Mouse (Mus musculus) cerebellum, adult 2 months (tissue): ENCODE results near the gene Asphd2. TPM values are rescaled to one million over a fixed set of nuclear protein-coding genes. Genes with fewer than 3 reads are reported as not detected.
"Not testable (repeated sequence)": the region's sequence is repeated elsewhere in the genome, so short reads cannot be mapped to it uniquely, and the experiment has no call there.

Source experiments
- DNase-seq, 2 experiments: peaks; one replicate each; pipeline ENCODE4 v3.0.0; 2021
- H3K27ac ChIP-seq: fragments of 200-500 bp; 2 replicates; pipeline ENCODE4 v1.5.1; 2012; ENCODE audit warnings: low read length, control low read depth, inconsistent platforms; ENCODE audit not compliant: insufficient read depth
- H3K27me3 ChIP-seq: fragments of 200-500 bp; 2 replicates; pipeline ENCODE4 v1.6.1; 2012; ENCODE audit warnings: inconsistent platforms, mild to moderate bottlenecking, low read length, moderate library complexity; ENCODE audit not compliant: control insufficient read depth, insufficient read depth
- H3K4me1 ChIP-seq: fragments of 200-500 bp; 2 replicates; pipeline ENCODE4 v1.6.1; 2011; ENCODE audit warnings: low read length; ENCODE audit not compliant: control insufficient read depth, insufficient read depth
- H3K4me3 ChIP-seq: fragments of 200-500 bp; replicated peaks from 2 replicates; pipeline ENCODE3; 2011; ENCODE audit warnings: mild to moderate bottlenecking, low read depth, low read length, control low read depth; ENCODE audit not compliant: insufficient read depth
- CTCF ChIP-seq: fragments of 200-500 bp; IDR thresholded peaks from 2 replicates; pipeline ENCODE4 v1.5.1; 2011; ENCODE audit warnings: low read depth, mild to moderate bottlenecking, control low read depth, low read length, moderate library complexity, borderline replicate concordance; ENCODE audit not compliant: insufficient read depth
- POLR2A ChIP-seq: fragments of 200-500 bp; IDR thresholded peaks from 2 replicates; pipeline ENCODE4 v1.6.1; 2011; ENCODE audit warnings: low read length, control low read depth, borderline replicate concordance; ENCODE audit not compliant: insufficient read depth
- WGBS: fragments of 180-500 bp; shearing (Covaris S2); methylation state at CpG from one replicate; pipeline ENCODE4 v1.1.7; 2018; 5-methylcytosine and 5-hydroxymethylcytosine counted together
- polyA plus RNA-seq: library from polyadenylated mRNA; depleted of rRNA; stranded (reverse); fragments of >200 nt; gene quantifications from 2 replicates; pipeline ENCODE4 v1.2.3, GENCODE M21; 2012

Asphd2 gene
- polyA plus RNA-seq, 1 experiment = 92.7 TPM

DNA sequence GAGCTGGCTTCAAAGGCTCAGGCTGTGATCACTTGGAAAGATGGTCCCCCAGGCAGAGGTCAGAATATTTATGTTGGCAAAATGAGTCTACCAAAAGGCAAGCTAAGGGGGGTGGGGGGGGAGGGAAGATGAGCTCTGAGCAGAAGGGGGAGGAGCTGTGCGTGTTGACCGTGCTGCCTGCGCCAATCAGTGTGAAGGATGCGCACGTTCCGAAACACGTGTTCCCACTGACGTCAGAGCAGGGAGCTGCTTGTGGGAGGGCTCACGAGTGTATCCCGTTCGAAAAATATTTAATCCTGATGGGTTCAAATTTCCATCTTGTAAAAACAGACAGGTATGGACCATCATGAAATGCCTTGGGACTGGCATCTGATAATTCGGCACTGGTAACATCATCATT lies 24.9 kb upstream of the Asphd2 start:
- Histone ChIP-seq H3K4me1 (peaks cover 7% of the 10 kb centered on the region; the same call in 1 of the 2 replicates), H3K4me3 (no peak overlapping the region), H3K27me3 (no peaks in the 10 kb centered on the region), H3K27ac (no peak overlapping the region)
- TF ChIP-seq CTCF (no peak), POLR2A (no peak)
- 60% methylated on average over 12 of the region's 12 CpGs for WGBS
- no peak for DNase-seq

DNA sequence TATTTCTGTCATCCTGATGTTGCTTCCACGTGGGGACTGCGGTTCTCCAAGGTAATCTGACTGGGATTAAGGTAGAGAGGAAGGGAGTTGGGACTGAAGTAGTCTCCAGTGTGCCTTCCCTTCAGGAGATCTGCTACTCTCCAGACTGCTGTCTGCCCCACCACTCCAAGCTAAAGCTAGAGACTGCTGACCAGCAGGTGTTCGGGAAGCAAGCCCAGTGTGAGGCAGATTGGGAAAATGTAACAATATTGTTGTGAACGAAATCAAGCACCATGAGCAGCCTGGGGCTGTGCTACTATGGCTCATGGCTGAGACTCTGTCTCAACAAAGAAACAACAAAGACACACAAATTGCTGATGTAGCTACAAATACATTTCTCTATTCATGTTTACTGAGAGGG lies 23.4 kb upstream of the Asphd2 start:
- Histone ChIP-seq H3K4me3 (no peak overlapping the region), H3K27ac (no peak overlapping the region), H3K4me1 (peaks cover 7% of the 10 kb centered on the region; the same call in 1 of the 2 replicates), H3K27me3 (no peaks in the 10 kb centered on the region)
- no peak for TF ChIP-seq CTCF
- no peak for TF ChIP-seq POLR2A
- WGBS = 7% methylated on average over 4 of the region's 4 CpGs
- peak; percentile 63 to 74 for DNase-seq

DNA sequence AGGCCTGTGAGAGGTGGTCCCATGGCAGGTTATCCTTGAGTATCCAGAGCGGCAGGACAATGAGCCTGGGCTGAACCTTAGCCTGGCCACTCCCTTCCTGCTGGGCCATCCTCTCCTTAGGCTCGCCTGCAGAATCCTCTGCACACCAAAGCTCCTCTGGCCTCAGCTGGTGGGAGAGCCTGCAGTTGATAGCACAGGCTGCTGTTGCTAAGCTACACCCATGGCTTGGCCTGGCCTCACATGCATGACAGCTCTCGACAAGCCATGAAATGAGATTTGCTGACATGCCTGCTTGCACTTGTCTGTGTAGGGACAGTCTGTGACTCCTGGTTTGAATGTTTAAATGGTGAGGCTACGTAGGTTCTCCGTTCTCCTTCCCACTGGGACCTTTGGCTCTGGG lies 22.0 kb upstream of the Asphd2 start:
- H3K4me1 ChIP-seq = peaks cover 7% of the 10 kb centered on the region; the same call in 1 of the 2 replicates
- no peak for DNase-seq
- no peak overlapping the region for H3K4me3 ChIP-seq
- no peak overlapping the region for H3K27ac ChIP-seq
- no peaks in the 10 kb centered on the region for H3K27me3 ChIP-seq
- 57% methylated on average over 5 of the region's 5 CpGs for WGBS
- TF ChIP-seq CTCF (no peak), POLR2A (no peak)

DNA sequence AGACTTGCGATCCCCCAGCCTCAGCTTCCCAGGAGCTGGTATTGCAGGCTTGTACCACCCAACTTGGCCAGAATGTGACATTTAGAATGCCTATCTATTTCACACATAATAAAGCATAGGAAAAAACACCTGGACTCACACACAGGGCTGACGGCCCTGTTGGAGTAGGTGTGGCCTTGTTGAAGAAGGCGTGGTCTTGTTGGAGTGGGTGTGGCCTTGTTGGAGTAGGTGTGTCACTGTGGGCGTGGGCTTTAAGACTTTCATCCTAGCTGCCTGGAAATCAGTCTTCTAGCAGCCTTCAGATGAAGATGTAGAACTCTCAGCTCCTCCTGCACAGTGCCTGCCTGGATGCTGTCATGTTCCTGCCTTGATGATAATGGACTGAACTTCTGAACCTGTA lies 18.1 kb upstream of the Asphd2 start:
- not testable (repeated sequence) for H3K4me1 ChIP-seq
- 90% methylated on average over 4 of the region's 4 CpGs for WGBS

DNA sequence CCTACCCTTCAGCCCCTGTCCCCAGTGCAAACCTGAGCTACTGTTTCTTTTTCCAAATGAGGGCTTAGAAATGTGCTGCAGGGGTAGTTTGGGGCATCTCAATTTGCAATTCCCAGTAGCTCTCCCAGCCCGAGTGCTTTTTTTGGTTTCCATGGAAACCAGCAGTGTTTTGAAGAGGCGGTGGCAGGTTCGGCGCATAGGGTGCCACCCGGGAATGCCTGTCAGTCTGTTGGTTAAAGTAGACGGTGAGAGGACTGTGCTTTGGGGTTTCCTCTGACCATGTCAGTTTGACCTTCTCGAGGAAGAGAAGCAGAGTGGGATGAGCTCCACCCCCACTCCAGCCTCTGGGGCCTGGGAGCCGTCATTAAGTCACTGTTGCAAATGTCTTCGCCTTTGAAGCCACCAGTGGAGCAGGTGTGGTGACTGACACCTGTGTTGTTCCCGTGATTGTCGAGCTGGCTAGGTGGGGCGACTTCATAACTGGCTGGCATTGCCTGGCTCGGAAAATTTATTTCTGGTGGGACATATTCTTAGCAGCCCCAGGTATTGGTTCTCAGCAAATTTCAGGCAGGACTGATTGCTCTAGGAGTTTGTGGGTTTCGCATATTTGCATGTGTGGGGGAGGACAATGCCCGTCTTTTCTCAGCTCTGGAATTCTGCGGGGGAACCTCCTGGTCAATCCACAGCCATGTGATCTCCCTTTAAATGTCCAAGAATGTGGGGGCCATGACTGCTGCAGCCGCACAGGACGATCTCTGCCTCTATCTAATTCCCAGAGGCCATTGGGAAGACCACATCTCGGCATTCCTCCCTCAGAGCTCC lies 17.1 kb upstream of the Asphd2 start:
- no peak for DNase-seq
- Histone ChIP-seq H3K4me1 (no peaks in the 10 kb centered on the region), H3K4me3 (no peak overlapping the region), H3K27ac (no peak overlapping the region), H3K27me3 (no peaks in the 10 kb centered on the region)
- WGBS = 32% methylated on average over 19 of the region's 19 CpGs
- TF ChIP-seq POLR2A = no peak
- no peak for TF ChIP-seq CTCF

More for the DNA sequence above, 18.1 kb upstream of the Asphd2 start:
- H3K27ac ChIP-seq, DNase-seq, H3K27me3 ChIP-seq, H3K4me3 ChIP-seq: not testable (repeated sequence)

DNA sequence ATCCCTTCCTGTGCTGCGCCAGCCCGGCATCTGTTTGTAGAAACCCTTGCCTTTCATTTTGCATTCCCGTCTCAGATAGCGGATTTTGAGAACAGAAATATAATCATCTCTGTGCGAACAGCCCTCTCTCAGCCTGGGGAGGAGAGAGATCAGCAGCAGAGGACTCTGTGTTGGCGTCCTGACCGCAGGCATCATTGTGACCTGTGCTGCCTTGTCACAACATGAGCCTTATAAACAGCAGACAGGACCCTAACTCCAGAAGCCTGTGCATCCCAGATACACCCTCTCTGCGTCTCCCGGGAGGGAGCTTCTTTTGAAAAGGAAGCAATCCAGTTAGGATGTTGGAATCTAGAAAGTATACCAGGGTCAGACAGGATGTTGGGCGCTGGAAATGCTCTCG lies 16.4 kb upstream of the Asphd2 start:
- TF ChIP-seq CTCF = no peak
- no peak for TF ChIP-seq POLR2A
- no peak for DNase-seq
- WGBS = 54% methylated on average over 11 of the region's 11 CpGs
- Histone ChIP-seq H3K4me3 (no peak overlapping the region), H3K4me1 (no peaks in the 10 kb centered on the region), H3K27me3 (no peaks in the 10 kb centered on the region), H3K27ac (no peak overlapping the region)

DNA sequence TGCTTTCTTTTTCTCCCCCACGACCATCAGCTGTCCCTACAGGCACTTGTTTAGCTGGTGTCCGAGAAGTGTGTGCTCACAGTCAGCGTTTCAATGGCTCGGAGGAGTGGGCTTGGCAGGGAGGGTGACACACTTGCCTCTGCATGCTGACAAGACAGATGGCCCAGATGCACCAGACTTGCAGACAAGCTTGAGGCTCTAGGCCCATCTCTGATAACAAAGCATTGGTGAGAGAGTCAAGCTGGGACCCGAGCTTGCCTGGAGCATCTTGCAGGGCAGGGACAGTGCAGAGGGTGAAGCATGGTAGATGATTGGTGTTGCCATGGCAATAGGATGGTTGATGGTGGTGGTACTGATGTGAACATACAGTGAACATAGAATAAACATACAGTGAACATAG lies 14.6 kb upstream of the Asphd2 start:
- Histone ChIP-seq H3K4me1 (no peaks in the 10 kb centered on the region), H3K27ac (no peak overlapping the region), H3K4me3 (no peak overlapping the region), H3K27me3 (no peaks in the 10 kb centered on the region)
- 33% methylated on average over 5 of the region's 5 CpGs for WGBS
- TF ChIP-seq CTCF (no peak), POLR2A (no peak)
- no peak for DNase-seq

DNA sequence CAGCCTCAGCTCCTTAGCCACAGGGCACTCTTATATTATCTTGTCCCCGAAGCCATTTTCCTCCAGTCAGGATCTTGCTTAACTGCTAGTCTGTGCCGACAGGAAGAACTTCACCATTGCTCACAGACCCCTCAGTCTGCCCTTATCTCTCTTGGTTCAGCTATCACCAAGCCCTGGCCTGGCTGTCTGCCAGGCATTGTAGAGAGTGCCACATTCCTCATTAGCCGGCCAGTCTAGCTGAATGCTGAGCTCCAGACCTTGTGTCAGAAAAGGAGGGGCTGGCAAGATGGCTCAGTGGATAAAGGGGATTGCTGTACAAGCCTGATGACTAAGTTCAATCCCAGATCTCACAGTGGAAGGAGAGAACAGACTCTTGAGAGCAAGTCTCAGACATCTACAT lies 11.4 kb upstream of the Asphd2 start:
- DNase-seq = no peak
- Histone ChIP-seq H3K27ac (no peak overlapping the region), H3K27me3 (no peaks in the 10 kb centered on the region), H3K4me1 (no peaks in the 10 kb centered on the region), H3K4me3 (no peak overlapping the region)
- 61% methylated on average over 3 of the region's 3 CpGs for WGBS
- no peak for TF ChIP-seq CTCF
- TF ChIP-seq POLR2A = no peak
